Mouse (Mus musculus) midbrain, postnatal 0 days (tissue): ENCODE results near the gene Ptger2. TPM values are rescaled to one million over a fixed set of nuclear protein-coding genes. Genes with fewer than 3 reads are reported as not detected.

Experiments
- ATAC-seq: fragments of 200-750 bp; cut with Nextera tagmentation; 2 replicates; pipeline ENCODE4 v1.8.0; 2017; ENCODE audit warnings: moderate number of reproducible peaks, mild to moderate bottlenecking, moderate TSS enrichment, moderate library complexity; ENCODE audit not compliant: low FRiP score
- DNase-seq: peaks from one replicate; pipeline ENCODE4 v3.0.0-alpha.2; 2015; ENCODE audit warnings: low spot score
- H3K27ac ChIP-seq: fragments of 300-500 bp; sonication (generic); 2 replicates; pipeline ENCODE4 v1.5.1; 2014; ENCODE audit warnings: low read depth, mild to moderate bottlenecking, low read length, mixed read lengths
- H3K27me3 ChIP-seq: fragments of 300-500 bp; sonication (generic); 2 replicates; pipeline ENCODE4 v1.6.1; 2014; ENCODE audit warnings: low read length, control low read depth, mixed read lengths; ENCODE audit not compliant: insufficient read depth
- H3K36me3 ChIP-seq: fragments of 300-500 bp; sonication (generic); 2 replicates; pipeline ENCODE4 v1.6.1; 2014; ENCODE audit warnings: low read length, control low read depth, mixed read lengths; ENCODE audit not compliant: insufficient read depth
- H3K4me1 ChIP-seq: fragments of 300-500 bp; sonication (generic); 2 replicates; pipeline ENCODE4 v1.6.1; 2014; ENCODE audit warnings: mild to moderate bottlenecking, control low read depth, antibody characterized with exemption, low read length, mixed read lengths; ENCODE audit not compliant: insufficient read depth
- H3K4me2 ChIP-seq: fragments of 300-500 bp; sonication (generic); 2 replicates; pipeline ENCODE4 v1.6.1; 2014; ENCODE audit warnings: low read depth, mild to moderate bottlenecking, low read length, mixed read lengths; ENCODE audit not compliant: poor library complexity, severe bottlenecking
- H3K4me3 ChIP-seq: fragments of 300-500 bp; sonication (generic); 2 replicates; pipeline ENCODE4 v1.5.1; 2014; ENCODE audit warnings: low read depth, mild to moderate bottlenecking, low read length, moderate library complexity
- H3K9ac ChIP-seq: fragments of 300-500 bp; sonication (generic); replicated peaks from 2 replicates; pipeline ENCODE4 v1.6.1; 2014; ENCODE audit warnings: mild to moderate bottlenecking, low read length, moderate library complexity, mixed read lengths; ENCODE audit not compliant: poor library complexity, severe bottlenecking
- H3K9me3 ChIP-seq: fragments of 300-500 bp; sonication (generic); 2 replicates; pipeline ENCODE4 v1.6.1; 2016; ENCODE audit warnings: low read length, control low read depth
- CTCF ChIP-seq: IDR thresholded peaks from 2 replicates; pipeline ENCODE4 v1.5.1; 2016; ENCODE audit warnings: antibody characterized with exemption, mild to moderate bottlenecking
- WGBS: fragments of 180-500 bp; shearing (Covaris S2); extraction: QIAGEN DNeasy Blood & Tissue Kit; methylation state at CpG from one replicate; pipeline ENCODE4 v1.1.7; 2014; 5-methylcytosine and 5-hydroxymethylcytosine counted together
- polyA plus RNA-seq: library from polyadenylated mRNA; unstranded; fragments of >200 nt; fragmentation: Nextera tagmentation; extraction: Ambion mirVana; gene quantifications from 2 replicates; pipeline ENCODE4 v1.2.1, GENCODE M21; 2015
- total RNA-seq: library from RNA; depleted of rRNA; stranded (reverse); fragments of >200 nt; gene quantifications from 2 replicates; pipeline ENCODE4 v1.2.3, GENCODE M21; 2014

Gene Ptger2
- total and polyA plus RNA-seq, 2 experiments from 2014 or later, result 0.49 to 1.0 TPM

GRCm38 (mm10) chr14:45034293-45034692 is 46.3 kb downstream of the Ptger2 start:
- no peak for TF ChIP-seq CTCF
- H3K4me3 ChIP-seq, result no peak overlapping the region
- no peaks in the 10 kb centered on the region for H3K36me3 ChIP-seq
- no peak for ATAC-seq
- 86% methylated on average over 3 of the region's 3 CpGs for WGBS
- H3K9ac ChIP-seq, result no peak overlapping the region
- H3K27ac ChIP-seq, result no peak overlapping the region
- no peaks in the 10 kb centered on the region for H3K9me3 ChIP-seq
- no peaks in the 10 kb centered on the region for H3K4me1 ChIP-seq
- H3K27me3 ChIP-seq, result no peaks in the 10 kb centered on the region
- DNase-seq, result no peak
- H3K4me2 ChIP-seq, result no peak overlapping the region

GRCm38 (mm10) chr14:45036579-45036978 is 48.6 kb downstream of the Ptger2 start:
- Histone ChIP-seq H3K4me2 (no peak overlapping the region), H3K36me3 (no peaks in the 10 kb centered on the region), H3K27me3 (no peaks in the 10 kb centered on the region), H3K4me1 (no peaks in the 10 kb centered on the region), H3K27ac (no peak overlapping the region), H3K4me3 (no peak overlapping the region), H3K9me3 (no peaks in the 10 kb centered on the region), H3K9ac (no peak overlapping the region)
- ATAC-seq (no peak), DNase-seq (no peak)
- WGBS, result 93% methylated on average over 1 of the region's 1 CpGs
- TF ChIP-seq CTCF, result no peak

GRCm38 (mm10) chr14:45038052-45038451 is 50.1 kb downstream of the Ptger2 start:
- TF ChIP-seq CTCF, result no peak
- no peaks in the 10 kb centered on the region for H3K27me3 ChIP-seq
- DNase-seq (no peak), ATAC-seq (no peak)
- H3K4me1 ChIP-seq, result no peaks in the 10 kb centered on the region
- WGBS, result 90% methylated on average over 7 of the region's 7 CpGs
- no peak overlapping the region for H3K4me2 ChIP-seq
- no peak overlapping the region for H3K9ac ChIP-seq
- no peak overlapping the region for H3K4me3 ChIP-seq
- H3K27ac ChIP-seq, result no peak overlapping the region
- H3K36me3 ChIP-seq, result no peaks in the 10 kb centered on the region
- H3K9me3 ChIP-seq, result no peaks in the 10 kb centered on the region

DNA sequence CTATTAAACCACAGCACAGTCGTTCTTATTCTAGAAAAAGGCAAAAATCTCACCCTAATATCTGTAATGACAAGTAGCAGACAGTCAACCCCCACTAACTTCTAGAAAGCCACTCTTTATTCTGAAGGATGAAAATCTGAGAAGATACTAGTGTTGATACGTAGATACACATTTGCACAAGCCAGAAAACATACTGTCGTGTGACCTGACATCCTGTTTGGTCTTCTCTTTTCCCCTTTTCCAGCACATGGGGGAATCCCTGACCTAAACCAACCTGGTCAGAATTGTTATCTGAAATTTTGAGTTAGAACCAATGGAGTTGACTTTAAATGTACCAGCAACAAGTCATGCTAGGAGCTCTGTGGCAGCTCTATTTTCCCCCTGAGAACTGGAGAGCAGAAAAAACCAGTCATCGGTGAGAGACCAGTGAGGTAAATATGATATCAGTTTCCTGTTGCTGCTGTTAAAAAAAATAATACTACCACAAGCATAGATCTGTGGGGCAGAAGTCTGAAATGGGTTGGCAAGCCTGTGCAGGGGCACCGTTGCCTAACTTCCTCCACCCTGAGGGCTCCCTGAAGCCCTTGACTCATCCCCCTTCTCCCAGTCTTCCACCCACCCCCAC is 53.0 kb downstream of the Ptger2 start:
- ATAC-seq, result no peak
- H3K36me3 ChIP-seq, result no peaks in the 10 kb centered on the region
- DNase-seq, result no peak
- no peaks in the 10 kb centered on the region for H3K9me3 ChIP-seq
- no peak overlapping the region for H3K4me3 ChIP-seq
- TF ChIP-seq CTCF, result no peak
- H3K27ac ChIP-seq, result no peak overlapping the region
- no peaks in the 10 kb centered on the region for H3K27me3 ChIP-seq
- no peak overlapping the region for H3K9ac ChIP-seq
- 87% methylated on average over 5 of the region's 5 CpGs for WGBS
- H3K4me1 ChIP-seq, result no peaks in the 10 kb centered on the region
- no peak overlapping the region for H3K4me2 ChIP-seq

DNA sequence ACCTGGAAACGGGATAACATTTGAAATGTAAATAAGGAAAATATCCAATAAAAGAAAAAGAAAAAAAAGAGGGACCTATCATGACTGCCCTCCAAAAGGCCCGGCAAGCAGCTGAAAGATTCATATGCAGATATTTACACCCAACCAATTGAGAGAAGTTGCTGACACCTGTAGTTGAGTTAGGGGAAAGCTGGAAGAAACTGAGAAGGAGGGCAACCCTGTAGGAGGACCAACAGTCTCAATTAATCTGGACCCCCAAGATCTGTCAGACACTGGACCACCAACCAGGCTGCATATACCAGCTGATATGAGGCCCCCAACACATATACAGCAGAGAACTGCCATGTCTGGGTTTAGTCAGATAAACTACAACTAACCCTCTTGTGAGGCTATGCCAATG is 60.1 kb downstream of the Ptger2 start:
- Histone ChIP-seq H3K4me2 (no peak overlapping the region), H3K4me1 (no peaks in the 10 kb centered on the region), H3K27ac (no peak overlapping the region), H3K27me3 (no peaks in the 10 kb centered on the region), H3K4me3 (no peak overlapping the region), H3K9me3 (no peaks in the 10 kb centered on the region), H3K36me3 (no peaks in the 10 kb centered on the region), H3K9ac (no peak overlapping the region)
- no peak for DNase-seq
- TF ChIP-seq CTCF, result no peak
- ATAC-seq, result no peak
- 85% methylated on average over 2 of the region's 2 CpGs for WGBS

- H3K27me3 ChIP-seq, result no peaks in the 10 kb centered on the region
- H3K4me3 ChIP-seq, result no peak overlapping the region
- H3K4me2 ChIP-seq, result no peak overlapping the region
- no peaks in the 10 kb centered on the region for H3K36me3 ChIP-seq
- no peak overlapping the region for H3K9ac ChIP-seq
- no peak overlapping the region for H3K27ac ChIP-seq
- H3K9me3 ChIP-seq, result no peaks in the 10 kb centered on the region
- 79% methylated on average over 7 of the region's 7 CpGs for WGBS
- no peak for TF ChIP-seq CTCF
- ATAC-seq, result no peak
- H3K4me1 ChIP-seq, result no peaks in the 10 kb centered on the region
- no peak for DNase-seq
Observed at GRCm38 (mm10) chr14:45049689-45050418, 61.9 kb downstream of the Ptger2 start.
